Mouse (Mus musculus) hindbrain, embryonic 11.5 days (tissue): ENCODE measurements at regions not wholly inside any gene's neighbourhood (a gene's known extent, or its start where the extent isn't known, plus 50 kb on each side); places are given as distances from the start of the nearest gene placed in this dataset.

Source experiments
- ATAC-seq: fragments of 200-750 bp; cut with Nextera tagmentation; 2 replicates; pipeline ENCODE4 v1.8.0; 2017; ENCODE audit warnings: mild to moderate bottlenecking, moderate TSS enrichment, moderate library complexity; ENCODE audit not compliant: low FRiP score
- DNase-seq: peaks from one replicate; pipeline ENCODE4 v3.0.0-alpha.2; 2015; ENCODE audit warnings: low spot score
- H3K27ac ChIP-seq: fragments of 300-500 bp; sonication (generic); 2 replicates; pipeline ENCODE4 v1.5.1; 2014; ENCODE audit warnings: mild to moderate bottlenecking, low read depth, low read length
- H3K27me3 ChIP-seq: fragments of 300-500 bp; sonication (generic); 2 replicates; pipeline ENCODE4 v1.6.1; 2014; ENCODE audit warnings: mild to moderate bottlenecking, low read length, moderate library complexity, mixed read lengths; ENCODE audit not compliant: control insufficient read depth, insufficient read depth
- H3K36me3 ChIP-seq: fragments of 300-500 bp; sonication (generic); 2 replicates; pipeline ENCODE4 v1.6.1; 2014; ENCODE audit warnings: mild to moderate bottlenecking, low read length, moderate library complexity, mixed read lengths; ENCODE audit not compliant: control insufficient read depth, insufficient read depth
- H3K4me1 ChIP-seq: fragments of 300-500 bp; sonication (generic); replicated peaks from 2 replicates; pipeline ENCODE4 v1.6.1; 2014; ENCODE audit warnings: low read length, mixed read lengths; ENCODE audit not compliant: control insufficient read depth, insufficient read depth
- H3K4me2 ChIP-seq: fragments of 300-500 bp; sonication (generic); replicated peaks from 2 replicates; pipeline ENCODE4 v1.6.1; 2014; ENCODE audit warnings: mild to moderate bottlenecking, low read depth, low read length
- H3K4me3 ChIP-seq: fragments of 300-500 bp; sonication (generic); 2 replicates; pipeline ENCODE4 v1.5.1; 2014; ENCODE audit warnings: low read depth, low read length
- H3K9ac ChIP-seq: fragments of 300-500 bp; sonication (generic); 2 replicates; pipeline ENCODE4 v1.6.1; 2014; ENCODE audit warnings: low read depth, low read length
- H3K9me3 ChIP-seq: fragments of 300-500 bp; sonication (generic); 2 replicates; pipeline ENCODE4 v1.6.1; 2016; ENCODE audit warnings: low read length; ENCODE audit not compliant: control insufficient read depth
- WGBS: fragments of 180-500 bp; shearing (Covaris S2); extraction: QIAGEN DNeasy Blood & Tissue Kit; methylation state at CpG from one replicate; pipeline ENCODE4 v1.1.7; 2014; 5-methylcytosine and 5-hydroxymethylcytosine counted together

DNA sequence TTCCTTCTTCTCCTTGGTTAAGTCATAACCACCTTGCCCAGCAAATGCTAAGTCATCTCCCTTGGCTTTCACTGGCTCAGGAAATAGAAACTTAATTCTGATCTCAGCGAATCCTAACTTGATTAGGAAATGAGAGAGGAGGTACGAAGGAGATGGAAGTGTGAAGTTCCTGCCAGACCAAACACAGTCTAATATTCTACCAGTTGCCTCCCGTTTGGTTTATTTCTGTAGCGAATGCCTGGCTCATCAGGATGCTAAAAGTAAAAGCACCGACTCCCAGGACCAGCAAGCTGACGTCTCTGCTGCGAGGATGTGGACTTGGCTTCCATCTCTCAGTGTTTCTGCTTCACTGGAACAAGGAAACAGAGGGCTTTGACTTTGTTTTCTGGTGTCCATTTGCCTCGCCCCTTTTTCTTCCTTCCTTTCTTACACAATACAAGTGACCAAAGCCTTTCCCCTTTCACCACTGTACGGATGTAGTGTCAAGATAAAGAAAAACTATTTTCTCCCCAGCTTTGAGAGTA, 204.3 kb downstream of the Dusp6 start:
- H3K27ac ChIP-seq, result no peak overlapping the region
- no peaks in the 10 kb centered on the region for H3K4me1 ChIP-seq
- DNase-seq (no peak), ATAC-seq (no peak)
- no peaks in the 10 kb centered on the region for H3K27me3 ChIP-seq
- no peak overlapping the region for H3K9ac ChIP-seq
- no peak overlapping the region for H3K4me3 ChIP-seq
- H3K4me2 ChIP-seq, result no peak overlapping the region
- no peaks in the 10 kb centered on the region for H3K36me3 ChIP-seq
- WGBS, result 75% methylated on average over 9 of the region's 9 CpGs
- H3K9me3 ChIP-seq, result no peaks in the 10 kb centered on the region

DNA sequence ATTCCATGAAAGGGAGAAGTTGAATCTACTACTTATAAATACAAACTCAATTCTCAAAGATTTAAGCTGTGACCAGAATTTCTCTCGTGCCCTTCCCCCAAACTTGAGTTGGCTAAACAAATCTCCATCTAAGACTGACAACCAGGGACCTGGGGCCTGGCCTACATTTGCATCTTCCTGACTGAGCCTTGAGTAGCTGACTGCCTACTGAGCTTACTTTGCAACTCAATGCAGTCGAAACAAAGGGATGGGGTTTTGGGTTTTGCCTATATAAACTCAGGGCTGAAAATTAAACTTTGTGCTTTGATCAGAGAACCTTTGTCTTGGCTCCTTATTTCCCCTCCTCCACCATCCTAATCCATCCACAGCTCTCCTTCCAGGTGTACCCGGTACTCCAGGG, 205.9 kb downstream of the Dusp6 start:
- H3K27ac ChIP-seq, result no peak overlapping the region
- DNase-seq, result no peak
- no peak overlapping the region for H3K4me3 ChIP-seq
- H3K27me3 ChIP-seq, result no peaks in the 10 kb centered on the region
- no peak for ATAC-seq
- no peaks in the 10 kb centered on the region for H3K9me3 ChIP-seq
- 17% methylated on average over 3 of the region's 3 CpGs for WGBS
- H3K36me3 ChIP-seq, result no peaks in the 10 kb centered on the region
- H3K4me1 ChIP-seq, result no peaks in the 10 kb centered on the region
- H3K4me2 ChIP-seq, result no peak overlapping the region
- no peak overlapping the region for H3K9ac ChIP-seq

DNA sequence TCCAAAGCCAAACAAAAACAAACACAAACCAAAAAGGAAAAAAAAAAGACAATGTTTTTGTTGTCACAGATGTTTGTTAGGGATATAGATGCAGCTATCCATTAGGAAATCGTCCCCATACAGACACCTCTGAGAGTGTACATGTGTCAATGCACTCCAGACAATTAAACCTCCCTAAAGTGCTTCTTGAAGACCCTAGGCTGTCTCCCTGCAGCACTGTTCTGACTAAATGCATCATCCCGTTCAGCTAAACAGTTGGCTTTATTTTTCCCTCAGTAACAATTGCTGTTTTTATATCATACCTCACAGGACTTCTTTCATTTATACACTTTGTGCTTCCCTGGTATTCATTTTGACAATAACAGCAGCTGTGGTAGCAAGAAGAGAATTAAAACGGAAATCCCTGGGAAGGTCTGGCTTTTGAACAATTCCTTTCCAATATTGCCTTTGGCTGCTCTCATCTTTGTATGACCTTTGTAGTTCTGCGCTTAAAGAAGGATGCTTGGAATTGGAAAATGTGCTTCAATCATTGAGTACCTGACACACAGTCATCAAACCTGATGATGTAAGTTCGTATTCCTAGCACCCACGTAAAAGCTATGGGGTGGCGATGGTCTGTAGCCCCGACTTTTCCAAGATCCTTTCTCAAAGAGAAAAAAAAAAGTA, 208.9 kb downstream of the Dusp6 start:
- Histone ChIP-seq H3K27ac (no peak overlapping the region), H3K4me2 (no peak overlapping the region), H3K4me3 (no peak overlapping the region; the same call in 1 of the 2 replicates), H3K36me3 (no peaks in the 10 kb centered on the region), H3K9ac (no peak overlapping the region), H3K4me1 (no peaks in the 10 kb centered on the region), H3K27me3 (no peaks in the 10 kb centered on the region), H3K9me3 (no peaks in the 10 kb centered on the region)
- DNase-seq, result no peak
- 75% methylated on average over 8 of the region's 8 CpGs for WGBS
- no peak for ATAC-seq

DNA sequence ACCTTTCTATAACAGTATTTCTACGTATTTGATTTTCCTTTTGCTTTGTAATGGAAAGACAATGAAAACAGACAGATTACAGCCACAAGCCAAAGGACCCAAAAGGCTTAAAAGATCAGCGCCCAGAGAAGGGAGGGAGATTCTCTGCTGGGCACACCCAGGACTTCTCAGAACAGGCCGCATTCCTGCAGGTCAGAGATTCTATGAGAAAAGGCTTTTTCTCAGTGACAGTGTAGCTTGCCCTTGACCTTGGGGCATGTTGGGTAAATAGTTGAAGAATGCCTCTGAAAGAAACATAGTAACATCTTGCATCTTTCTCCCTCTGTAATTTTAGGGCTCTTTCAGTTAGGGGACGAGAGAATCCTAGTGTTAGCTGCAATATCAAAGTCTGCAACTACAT, 209.8 kb downstream of the Dusp6 start:
- H3K9ac ChIP-seq, result no peak overlapping the region
- ATAC-seq (no peak), DNase-seq (no peak)
- no peaks in the 10 kb centered on the region for H3K27me3 ChIP-seq
- no peaks in the 10 kb centered on the region for H3K36me3 ChIP-seq
- no peak overlapping the region for H3K4me2 ChIP-seq
- 53% methylated on average over 4 of the region's 4 CpGs for whole genome bisulfite sequencing
- no peaks in the 10 kb centered on the region for H3K9me3 ChIP-seq
- no peak overlapping the region for H3K27ac ChIP-seq
- no peaks in the 10 kb centered on the region for H3K4me1 ChIP-seq
- no peak overlapping the region for H3K4me3 ChIP-seq

DNA sequence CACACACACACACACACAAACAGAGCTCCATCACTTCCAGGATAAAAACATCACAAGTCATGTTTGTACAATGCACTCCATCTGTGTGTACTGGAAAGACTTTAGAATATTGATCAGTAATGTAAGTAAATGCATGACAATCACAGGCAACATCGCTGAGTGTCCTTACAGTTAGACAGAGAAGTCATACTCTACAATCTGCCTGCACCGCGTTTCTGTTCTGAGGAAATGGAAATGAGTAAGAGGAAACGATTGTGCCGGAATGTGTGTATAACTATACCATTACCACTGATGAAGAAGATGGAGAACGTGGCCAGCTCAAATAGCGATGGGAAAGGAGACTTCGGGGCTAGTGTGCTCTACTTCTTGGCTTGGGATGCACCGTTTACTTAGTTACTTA, 210.7 kb downstream of the Dusp6 start:
- no peak for ATAC-seq
- Histone ChIP-seq H3K4me1 (no peaks in the 10 kb centered on the region), H3K27me3 (no peaks in the 10 kb centered on the region), H3K4me3 (no peak overlapping the region), H3K9me3 (no peaks in the 10 kb centered on the region), H3K4me2 (no peak overlapping the region), H3K36me3 (no peaks in the 10 kb centered on the region), H3K27ac (no peak overlapping the region), H3K9ac (no peak overlapping the region)
- WGBS, result 91% methylated on average over 9 of the region's 9 CpGs
- DNase-seq, result no peak

DNA sequence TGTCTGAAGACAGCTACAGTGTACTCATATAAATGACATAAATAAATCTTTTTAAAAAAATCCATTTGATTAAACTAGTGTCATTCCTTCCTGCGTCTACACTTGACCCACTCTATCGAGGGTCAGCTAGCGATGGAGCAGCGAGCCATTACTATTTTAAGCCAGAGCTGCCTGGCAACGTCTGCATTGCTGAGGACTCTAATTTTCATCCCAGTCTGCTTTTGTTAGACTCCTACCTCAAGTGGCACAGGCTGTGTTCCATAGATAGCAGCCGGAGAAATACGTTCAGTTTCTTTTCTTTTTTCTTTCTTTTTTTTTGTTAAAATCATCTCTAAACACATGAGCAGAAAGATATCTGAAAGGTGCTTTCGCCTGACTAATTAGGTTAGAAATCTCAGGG, 211.5 kb downstream of the Dusp6 start:
- WGBS, result 83% methylated on average over 8 of the region's 8 CpGs

DNA sequence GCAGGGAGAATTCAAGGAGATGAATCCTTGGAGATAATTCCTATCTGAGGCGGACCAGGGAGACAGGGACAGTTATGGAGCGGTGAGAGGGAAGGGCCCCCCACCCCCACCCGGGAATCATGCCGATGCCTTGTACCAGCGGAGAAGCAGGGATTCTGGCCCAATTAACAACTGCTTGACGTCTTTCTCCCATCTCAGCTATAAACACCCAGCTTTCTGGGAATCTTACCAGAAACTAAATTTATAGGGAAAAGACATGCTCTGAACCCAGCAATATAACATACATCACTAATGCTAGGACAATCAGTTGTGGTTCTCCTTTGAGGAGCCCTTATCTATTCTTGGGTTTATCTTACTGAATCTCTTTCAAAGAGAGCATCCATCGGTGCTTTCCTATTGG, 213.2 kb downstream of the Dusp6 start:
- H3K9ac ChIP-seq, result no peak overlapping the region
- H3K27me3 ChIP-seq, result no peaks in the 10 kb centered on the region
- no peak overlapping the region for H3K4me2 ChIP-seq
- WGBS, result 85% methylated on average over 7 of the region's 7 CpGs
- no peaks in the 10 kb centered on the region for H3K36me3 ChIP-seq
- no peak overlapping the region for H3K27ac ChIP-seq
- DNase-seq, result no peak
- H3K4me3 ChIP-seq, result no peak overlapping the region
- no peaks in the 10 kb centered on the region for H3K4me1 ChIP-seq
- no peak for ATAC-seq
- no peaks in the 10 kb centered on the region for H3K9me3 ChIP-seq

More for the DNA sequence above, 211.5 kb downstream of the Dusp6 start:
- Histone ChIP-seq H3K27ac (no peak overlapping the region), H3K9ac (no peak overlapping the region), H3K4me3 (no peak overlapping the region), H3K4me2 (no peak overlapping the region), H3K4me1 (no peaks in the 10 kb centered on the region), H3K27me3 (no peaks in the 10 kb centered on the region), H3K9me3 (no peaks in the 10 kb centered on the region), H3K36me3 (no peaks in the 10 kb centered on the region)
- DNase-seq (no peak), ATAC-seq (no peak)

DNA sequence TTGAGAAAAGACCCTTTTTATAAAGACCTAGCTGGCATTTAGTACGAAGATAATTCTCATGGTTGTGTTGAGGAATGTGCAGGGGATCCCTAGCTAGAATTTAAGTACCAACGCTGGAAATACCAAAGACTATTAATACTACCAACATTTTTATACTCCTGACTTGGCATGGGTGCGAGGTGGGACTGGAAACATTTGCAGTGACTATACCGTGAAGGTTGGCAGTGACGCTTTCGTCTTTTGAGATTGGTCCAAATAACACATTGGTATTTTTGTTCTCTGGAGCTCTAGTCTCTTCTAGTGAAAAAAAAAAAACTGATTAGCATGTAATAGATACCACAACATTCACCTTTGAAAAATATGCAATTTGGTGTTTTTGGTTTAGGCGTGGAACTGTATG, 213.7 kb downstream of the Dusp6 start:
- ATAC-seq, result no peak
- no peak overlapping the region for H3K4me2 ChIP-seq

DNA sequence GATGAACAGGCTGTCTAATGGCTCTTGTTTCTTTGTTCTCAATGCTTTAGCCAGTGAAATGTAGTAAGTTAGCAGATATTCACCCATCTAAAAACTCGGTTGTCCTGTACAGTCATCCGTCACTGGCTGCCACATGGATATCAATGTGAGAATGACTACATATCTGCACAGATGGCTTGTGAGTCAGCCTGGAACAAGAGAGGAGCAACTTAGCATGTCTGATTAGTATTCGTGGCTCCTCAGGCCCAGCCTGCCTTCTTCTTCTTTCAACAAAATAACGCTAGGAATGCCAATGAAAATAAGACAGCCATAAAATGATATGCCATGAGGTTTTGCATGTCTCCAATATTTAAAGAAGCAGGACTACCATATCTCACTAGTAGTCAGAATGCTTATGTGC, 217.5 kb downstream of the Dusp6 start:
- Histone ChIP-seq H3K36me3 (no peaks in the 10 kb centered on the region), H3K9me3 (no peaks in the 10 kb centered on the region), H3K27ac (no peak overlapping the region), H3K27me3 (no peaks in the 10 kb centered on the region), H3K4me1 (no peaks in the 10 kb centered on the region), H3K4me2 (no peak overlapping the region), H3K9ac (no peak overlapping the region), H3K4me3 (no peak overlapping the region)
- WGBS, result 83% methylated on average over 4 of the region's 4 CpGs
- ATAC-seq, result no peak
- no peak for DNase-seq

More for the DNA sequence above, 213.7 kb downstream of the Dusp6 start:
- Histone ChIP-seq H3K27me3 (no peaks in the 10 kb centered on the region), H3K9ac (no peak overlapping the region), H3K27ac (no peak overlapping the region), H3K4me3 (no peak overlapping the region), H3K36me3 (no peaks in the 10 kb centered on the region), H3K4me1 (no peaks in the 10 kb centered on the region), H3K9me3 (no peaks in the 10 kb centered on the region)
- DNase-seq, result no peak
- WGBS, result 89% methylated on average over 7 of the region's 7 CpGs
